Mouse (Mus musculus) natural killer cell, adult 2 months (primary cell): ENCODE results near the gene Tmem174.

Source experiments
- DNase-seq, 2 experiments: peaks; one replicate each; pipeline ENCODE4 v3.0.0; 2022; ENCODE audit warnings: low spot score in 2 of 2

Tmem174 gene

GRCm38 (mm10) chr13:98637145-98637544, at the start of gene Tmem174:
TSS of gene Tmem174 (minus strand) at chr13:98637410.
- no peak for DNase-seq

DNA sequence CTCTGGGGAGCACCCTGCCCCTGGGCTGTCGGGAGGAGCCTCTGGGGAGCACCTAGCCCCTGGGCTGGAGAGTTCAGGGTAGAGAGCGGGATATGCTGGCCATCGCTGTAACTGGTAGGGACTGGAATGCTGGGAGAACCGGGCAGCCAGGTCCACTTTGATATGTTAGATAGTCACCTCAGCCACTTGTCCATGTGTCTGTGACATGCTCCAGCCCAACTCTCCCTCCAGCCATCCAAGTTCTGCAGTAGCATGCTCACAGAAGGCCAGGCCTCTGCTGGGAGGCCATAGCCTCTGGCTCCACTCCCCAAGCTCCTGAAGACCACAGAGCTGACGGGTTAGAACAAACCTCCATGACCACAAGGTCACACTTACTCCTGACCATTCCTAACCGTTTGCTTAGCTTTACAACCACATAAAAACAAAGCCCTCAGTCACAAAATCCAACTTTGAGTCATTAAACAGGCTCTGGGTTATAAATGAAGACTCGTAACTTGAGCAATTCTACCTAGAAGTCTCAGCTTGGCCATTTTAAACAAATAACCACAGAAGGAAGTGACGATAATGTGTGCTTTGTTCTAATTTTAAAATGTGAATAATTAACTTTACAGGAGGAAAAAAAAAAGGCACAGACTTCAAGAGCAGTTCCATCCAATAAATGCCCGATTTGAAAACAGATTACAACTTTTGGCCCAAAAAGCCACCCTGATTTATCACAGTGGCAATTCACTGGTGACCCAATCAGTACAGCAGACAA, 47.1 kb upstream of the Tmem174 start:
- DNase-seq, result no peak

DNA sequence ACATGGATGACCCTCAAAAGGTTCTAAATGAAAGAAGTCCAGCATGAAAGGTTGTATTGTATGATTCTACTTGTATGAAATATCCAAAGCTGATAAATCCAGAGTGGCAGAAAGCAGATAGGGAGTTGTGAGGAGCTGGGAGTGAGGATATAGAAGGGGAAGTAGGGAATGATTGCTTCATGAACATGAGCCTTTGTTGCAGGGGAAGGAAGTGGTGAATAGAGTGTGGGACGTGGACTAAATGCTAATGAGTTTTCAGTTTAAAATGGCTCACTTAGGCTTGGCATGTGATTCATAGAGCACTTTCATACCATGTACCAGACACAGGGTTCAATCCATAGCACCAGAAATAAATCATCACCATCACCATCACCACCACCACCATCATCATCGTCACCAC, 46.2 kb upstream of the Tmem174 start:
- no peak for DNase-seq

DNA sequence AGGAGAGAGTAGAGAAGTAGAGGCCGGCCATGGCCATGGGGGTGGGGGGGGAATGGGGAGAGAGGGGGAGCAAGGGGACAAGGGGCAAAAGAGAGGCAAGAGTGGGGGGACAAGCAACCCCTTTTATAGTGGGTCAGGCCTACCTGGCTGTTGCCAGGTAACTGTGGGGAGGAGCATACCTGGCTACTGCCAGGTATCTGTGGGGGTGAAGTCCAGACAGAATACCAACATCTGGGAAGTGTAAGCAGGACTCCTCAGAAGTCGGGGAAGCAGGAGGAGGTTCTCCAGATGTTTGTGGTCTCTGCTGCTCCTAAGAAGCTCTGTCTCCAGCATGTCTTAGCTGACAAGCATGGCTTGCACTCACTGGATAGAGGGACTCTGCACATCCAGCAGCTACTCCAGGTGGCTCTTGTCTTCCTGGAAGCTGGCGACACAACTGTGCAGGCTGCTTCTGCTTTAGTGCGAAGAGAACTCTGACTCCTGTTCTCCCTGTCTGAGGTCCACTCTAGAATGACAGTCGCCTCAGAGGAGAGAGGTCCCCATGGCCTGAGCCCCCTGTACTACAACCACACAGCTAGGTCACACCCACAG, 43.4 kb upstream of the Tmem174 start:
- no peak for DNase-seq

GRCm38 (mm10) chr13:98679631-98680041, 42.4 kb upstream of the Tmem174 start:
- no peak for DNase-seq

DNA sequence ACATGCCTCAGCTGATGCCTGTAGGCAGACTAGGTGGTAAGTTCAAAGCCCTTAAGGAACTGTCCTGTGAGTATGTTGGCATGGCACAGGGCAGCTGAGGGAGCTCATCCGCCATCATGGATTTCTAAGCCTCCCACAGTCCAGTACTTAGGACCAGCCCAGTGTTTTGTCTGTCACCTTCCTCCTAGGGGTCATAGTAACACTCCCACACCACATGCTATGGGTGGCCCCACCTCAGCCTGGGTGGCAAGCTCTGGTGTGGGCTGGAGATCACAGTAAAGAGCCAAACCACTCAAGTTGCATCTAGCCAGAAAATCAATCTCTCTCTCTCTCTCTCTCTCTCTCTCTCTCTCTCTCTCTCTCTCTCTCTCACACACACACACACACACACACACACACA, 42.0 kb upstream of the Tmem174 start:
- DNase-seq, result no peak

DNA sequence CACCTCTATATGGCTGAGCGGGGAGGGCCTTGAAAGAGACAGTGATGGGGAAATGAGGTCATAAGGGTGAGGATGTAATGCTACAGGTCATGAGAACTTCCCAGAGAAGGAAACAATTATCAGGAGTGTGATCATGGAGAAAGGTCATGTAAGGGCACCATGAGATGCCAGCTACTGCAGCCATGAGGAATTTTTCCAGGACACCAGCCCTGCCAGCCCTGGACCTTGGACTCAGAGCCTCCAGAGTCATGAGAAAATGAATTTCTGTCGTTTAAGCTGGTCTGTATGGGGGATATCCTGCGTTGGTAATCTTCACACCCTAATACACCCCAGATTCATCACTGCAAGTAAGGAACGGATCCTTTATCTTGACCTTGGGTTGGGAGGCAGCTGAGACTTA, 36.7 kb upstream of the Tmem174 start:
- no peak for DNase-seq

DNA sequence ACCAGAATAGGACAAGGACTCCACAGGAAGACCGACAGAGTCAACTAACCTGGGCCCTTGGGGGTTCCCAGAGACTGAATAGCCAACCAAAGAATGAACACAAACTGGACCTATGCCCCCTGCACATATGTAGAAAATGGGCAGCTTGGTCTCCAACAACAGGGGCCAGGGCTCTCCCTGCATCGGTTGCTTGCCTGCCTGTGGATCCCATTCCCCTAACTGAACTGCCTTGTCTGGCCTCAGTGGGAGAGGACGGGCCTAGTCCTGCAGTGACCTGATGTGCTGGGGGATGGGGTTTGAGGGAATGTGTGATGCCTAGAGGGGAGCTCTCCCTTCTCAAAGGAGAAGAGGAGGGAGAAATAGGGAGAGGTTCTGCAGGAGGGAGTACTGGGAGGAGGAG, 32.1 kb upstream of the Tmem174 start:
- DNase-seq, result no peak

- no peak for DNase-seq
Observed at GRCm38 (mm10) chr13:98667316-98667715, 30.1 kb upstream of the Tmem174 start.

DNA sequence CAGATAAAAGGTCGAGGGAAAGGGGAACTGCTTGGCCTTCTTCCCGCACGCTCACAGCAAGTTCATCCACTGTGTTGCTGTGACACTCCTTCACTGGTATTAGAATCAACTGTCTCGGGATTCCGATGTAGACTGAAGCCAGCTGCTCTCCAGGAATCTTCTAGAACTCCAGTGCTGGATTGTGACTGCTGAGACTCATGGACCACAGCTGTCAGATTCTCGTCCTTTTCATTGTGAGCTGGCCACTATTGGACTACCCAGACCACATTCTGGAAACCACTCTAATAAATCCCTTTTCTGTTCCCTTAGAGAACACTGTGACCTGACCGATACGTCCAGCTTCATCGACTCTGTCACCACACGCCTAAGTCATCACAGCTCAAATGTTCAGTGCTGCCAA, 28.0 kb upstream of the Tmem174 start:
- DNase-seq, result no peak

DNA sequence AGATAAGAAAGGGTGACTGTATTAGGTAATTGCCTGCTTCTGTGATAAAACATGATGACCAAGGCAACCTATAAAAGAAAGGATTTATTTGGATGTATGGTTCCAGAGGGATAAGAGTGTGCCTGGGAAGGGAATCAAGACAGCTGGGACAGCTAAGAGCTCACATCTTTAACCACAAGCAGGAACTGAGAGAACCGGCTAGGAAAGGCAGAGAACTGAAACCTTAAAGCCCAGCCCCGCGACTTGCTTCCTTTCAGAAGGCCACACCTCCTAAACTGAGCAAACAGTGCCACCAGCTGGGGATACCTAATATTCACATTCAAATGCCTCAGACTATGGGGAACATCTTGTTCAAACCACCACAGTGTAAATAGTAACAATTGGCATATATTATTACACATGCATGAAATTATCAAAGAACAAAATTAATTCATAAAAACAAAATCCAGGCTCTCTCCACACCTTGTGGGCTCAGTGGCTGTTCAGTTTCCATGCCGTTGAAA, 25.0 kb upstream of the Tmem174 start:
- no peak for DNase-seq

DNA sequence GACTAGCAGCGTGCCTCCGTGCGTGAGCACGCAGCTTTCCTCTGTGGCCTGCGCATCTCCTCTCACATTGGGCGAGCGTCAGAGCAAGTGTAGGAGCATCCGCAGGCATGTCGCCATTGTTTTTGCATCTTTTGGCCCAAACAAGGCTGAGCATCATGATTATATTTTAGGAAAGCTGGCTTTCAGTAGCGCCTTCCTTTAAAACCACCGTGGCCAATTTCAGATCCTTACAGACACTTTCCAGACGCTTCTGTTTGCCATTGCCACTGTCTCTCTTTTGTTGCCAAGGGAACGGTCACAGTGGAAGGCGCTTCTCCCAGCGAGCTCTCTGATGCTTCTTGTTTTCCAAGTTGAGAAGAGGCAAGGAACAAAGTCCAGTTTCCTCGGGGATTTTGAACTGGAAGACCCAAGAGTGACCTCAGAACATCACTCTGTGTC, 18.8 kb upstream of the Tmem174 start:
- no peak for DNase-seq

- DNase-seq, result no peak
Observed at GRCm38 (mm10) chr13:98655346-98655745, 18.1 kb upstream of the Tmem174 start.

DNA sequence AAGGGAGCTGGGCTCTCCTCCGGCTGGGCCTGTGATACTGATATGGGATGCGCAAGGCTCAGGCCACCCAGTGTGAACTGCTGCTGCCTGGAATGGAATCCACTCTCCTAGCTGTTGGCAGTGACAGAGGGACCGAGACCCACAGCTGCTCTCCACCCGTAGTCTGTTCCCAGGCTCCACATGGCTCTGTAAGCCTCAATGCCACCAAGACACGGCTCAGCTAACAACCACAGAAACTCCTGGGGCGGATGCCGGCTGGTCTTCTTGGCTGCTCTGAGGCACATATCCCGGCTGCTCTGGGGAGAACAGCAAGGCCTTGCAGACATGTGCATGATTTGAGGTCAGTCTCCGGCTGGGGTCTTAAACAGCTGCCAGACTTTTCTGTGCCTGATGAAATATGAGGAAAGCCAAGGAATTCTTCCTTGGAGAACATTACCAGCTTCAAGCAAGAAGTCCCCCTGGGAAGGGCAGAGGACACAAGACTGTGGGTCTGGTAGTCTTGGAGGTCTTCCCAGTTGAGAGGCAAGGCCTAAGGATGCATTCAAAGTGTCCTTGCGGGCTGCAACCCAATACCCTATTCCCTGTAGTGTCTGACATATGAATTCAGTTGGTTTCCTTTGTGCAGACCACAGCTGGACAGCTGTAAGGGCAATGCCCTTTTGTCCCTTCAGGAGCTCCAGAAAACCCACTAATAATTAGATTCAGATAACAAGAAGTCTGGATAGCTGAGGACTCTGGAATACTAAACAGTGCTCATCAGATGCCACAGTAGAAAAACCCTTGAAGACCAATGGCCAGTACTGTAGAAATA, 17.1 kb upstream of the Tmem174 start:
- DNase-seq, result no peak

DNA sequence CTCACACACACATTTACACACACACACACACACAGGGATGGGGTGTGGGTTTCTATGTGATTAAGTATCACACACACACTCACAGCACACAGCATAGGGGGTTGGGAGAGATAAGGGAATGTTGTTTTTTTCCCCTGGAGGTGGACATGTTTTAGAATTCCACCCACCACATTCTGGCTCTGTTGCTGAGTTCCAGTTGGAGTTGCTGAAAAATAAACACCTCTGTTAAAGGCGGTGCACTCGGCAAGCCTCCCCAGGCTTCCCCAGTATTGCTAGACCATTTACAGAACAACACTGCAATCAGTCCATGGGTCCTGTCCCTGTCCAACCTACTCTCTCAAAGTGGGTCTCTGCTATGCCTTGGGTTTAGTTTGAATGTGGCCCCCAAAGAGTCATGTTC, 15.0 kb upstream of the Tmem174 start:
- no peak for DNase-seq

GRCm38 (mm10) chr13:98651228-98651977, 14.2 kb upstream of the Tmem174 start:
- DNase-seq, result no peak

- DNase-seq, result no peak
Observed at GRCm38 (mm10) chr13:98647775-98648568, 10.8 kb upstream of the Tmem174 start.

DNA sequence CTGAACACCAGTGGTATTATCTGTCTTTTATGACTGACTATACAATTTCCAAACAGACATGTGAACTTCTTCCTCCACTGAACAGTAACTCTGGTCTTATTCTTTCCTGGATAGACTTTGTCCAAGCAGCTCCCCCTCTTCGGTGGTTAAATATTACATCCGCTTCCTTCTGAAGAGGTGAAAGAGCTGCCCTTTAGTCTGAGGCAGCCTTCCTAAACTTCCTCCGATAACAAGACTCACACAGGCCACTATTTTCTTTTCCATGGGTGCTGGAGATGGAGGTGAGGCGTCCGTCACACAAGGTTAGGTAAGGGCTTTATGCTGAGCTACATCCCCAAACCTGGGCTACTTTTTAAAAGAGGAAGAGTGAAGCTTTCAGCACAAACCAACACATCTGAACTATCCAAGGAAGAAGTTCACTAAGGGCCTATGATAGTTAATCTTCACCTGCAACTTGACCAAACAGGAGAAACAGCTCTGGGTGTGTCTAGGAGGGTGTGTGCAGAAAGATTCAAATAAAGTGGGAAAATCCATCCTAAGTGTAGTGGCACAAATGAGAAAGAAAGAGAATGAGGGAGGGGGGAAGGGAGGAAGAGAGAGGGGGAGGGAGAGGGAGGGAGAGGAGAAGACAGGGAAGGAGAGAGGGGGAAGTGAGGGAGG, 1.4 kb upstream of the Tmem174 start:
- DNase-seq, result no peak

DNA sequence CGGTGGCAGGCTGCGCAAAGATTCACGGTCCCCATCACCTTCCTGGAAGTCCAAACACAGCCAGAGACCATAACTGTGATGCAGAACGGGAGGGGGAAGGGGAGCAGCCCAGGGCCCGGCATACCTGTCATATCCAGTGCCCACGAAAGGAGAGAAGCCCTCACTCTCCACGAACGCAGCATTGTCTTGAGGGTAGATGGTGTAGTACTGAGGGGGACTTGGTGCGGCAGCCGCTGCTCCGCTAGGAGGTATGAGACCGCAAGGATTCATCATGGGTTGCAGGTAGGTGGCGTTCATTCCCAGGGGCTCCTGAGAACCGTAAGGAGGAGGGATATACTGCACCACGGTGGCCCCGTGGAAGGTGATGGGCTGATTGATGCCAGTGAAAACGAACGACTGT, 639 bp downstream of the Tmem174 start:
- no peak for DNase-seq
